Mouse (Mus musculus): ENCODE data around the gene Sec24d.

Gene Sec24d

GRCm38 (mm10) chr3:123397562-123398481 is 130.6 kb downstream of the Sec24d start:
- no peak for DNase-seq (ENCODE audit: low spot score)

GRCm38 (mm10) chr3:123404945-123405344 is 137.7 kb downstream of the Sec24d start:
- DNase-seq (ENCODE audit: low spot score), result no peak

GRCm38 (mm10) chr3:123411821-123412578 is 144.7 kb downstream of the Sec24d start:
- no peak for DNase-seq (ENCODE audit: low spot score)

GRCm38 (mm10) chr3:123413173-123413572 is 145.9 kb downstream of the Sec24d start:
- no peak for DNase-seq (ENCODE audit: low spot score)
